Mouse (Mus musculus): Measurements from ENCODE around the gene Lonrf3. TPM values are rescaled to one million over a fixed set of nuclear protein-coding genes. Genes with fewer than 3 reads are reported as not detected.

The Lonrf3 gene
- polyA plus RNA-seq (2012; rRNA removed), result 7.7 and 10.4 TPM in 2 replicates

GRCm38 (mm10) chrX:36328271-36329039 lies at the start of gene Lonrf3:
Lonrf3 (plus strand) TSS chrX:36328353.
- Histone ChIP-seq H3K36me3 (ENCODE audit: control insufficient read depth, insufficient read depth, low read length) (no peaks in the 10 kb centered on the region), H3K27ac (ENCODE audit: control insufficient read depth, insufficient read depth, low read depth, low read length) (peak within 1 kb of the TSS; percentile 91), H3K27me3 (ENCODE audit: control insufficient read depth, insufficient read depth, low read length) (no peaks in the 10 kb centered on the region), H3K4me3 (ENCODE audit: control insufficient read depth, low read depth, low read length) (peak within 1 kb of the TSS; percentile 86), H3K4me1 (ENCODE audit: control insufficient read depth, insufficient read depth, low read length) (peaks cover 11% of the 10 kb centered on the region)
- TF ChIP-seq CTCF (IDR thresholded peaks at IDR 0.05; ENCODE audit: control insufficient read depth, insufficient read depth, insufficient replicate concordance, low read depth, low read length), result no peak
- TF ChIP-seq POLR2A (IDR thresholded peaks at IDR 0.05; ENCODE audit: control insufficient read depth, low read depth, low read length), result peak; percentile 86

GRCm38 (mm10) chrX:36278750-36279149 lies 49.4 kb upstream of the Lonrf3 start:
- TF ChIP-seq CTCF (IDR thresholded peaks at IDR 0.05; ENCODE audit: control insufficient read depth, insufficient read depth, insufficient replicate concordance, low read depth, low read length) (no peak), POLR2A (IDR thresholded peaks at IDR 0.05; ENCODE audit: control insufficient read depth, low read depth, low read length) (no peak)
- Histone ChIP-seq H3K36me3 (ENCODE audit: control insufficient read depth, insufficient read depth, low read length) (no peaks in the 10 kb centered on the region), H3K4me1 (ENCODE audit: control insufficient read depth, insufficient read depth, low read length) (no peaks in the 10 kb centered on the region), H3K27ac (ENCODE audit: control insufficient read depth, insufficient read depth, low read depth, low read length) (no peak overlapping the region), H3K4me3 (ENCODE audit: control insufficient read depth, low read depth, low read length) (no peak overlapping the region), H3K27me3 (ENCODE audit: control insufficient read depth, insufficient read depth, low read length) (no peaks in the 10 kb centered on the region)

GRCm38 (mm10) chrX:36311420-36311819 lies 16.7 kb upstream of the Lonrf3 start:
- no peak overlapping the region for H3K4me3 ChIP-seq (ENCODE audit: control insufficient read depth, low read depth, low read length)
- H3K4me1 ChIP-seq (ENCODE audit: control insufficient read depth, insufficient read depth, low read length), result no peaks in the 10 kb centered on the region
- H3K27me3 ChIP-seq (ENCODE audit: control insufficient read depth, insufficient read depth, low read length), result no peaks in the 10 kb centered on the region
- H3K27ac ChIP-seq (ENCODE audit: control insufficient read depth, insufficient read depth, low read depth, low read length), result no peak overlapping the region
- no peaks in the 10 kb centered on the region for H3K36me3 ChIP-seq (ENCODE audit: control insufficient read depth, insufficient read depth, low read length)
- TF ChIP-seq POLR2A (IDR thresholded peaks at IDR 0.05; ENCODE audit: control insufficient read depth, low read depth, low read length) (no peak), CTCF (IDR thresholded peaks at IDR 0.05; ENCODE audit: control insufficient read depth, insufficient read depth, insufficient replicate concordance, low read depth, low read length) (no peak)

GRCm38 (mm10) chrX:36327491-36328255 lies 480 bp upstream of the Lonrf3 start:
- H3K36me3 ChIP-seq (ENCODE audit: control insufficient read depth, insufficient read depth, low read length), result no peaks in the 10 kb centered on the region
- no peaks in the 10 kb centered on the region for H3K27me3 ChIP-seq (ENCODE audit: control insufficient read depth, insufficient read depth, low read length)
- H3K27ac ChIP-seq (ENCODE audit: control insufficient read depth, insufficient read depth, low read depth, low read length), result peak overlapping the region; percentile 90
- TF ChIP-seq POLR2A (IDR thresholded peaks at IDR 0.05; ENCODE audit: control insufficient read depth, low read depth, low read length) (no peak), CTCF (IDR thresholded peaks at IDR 0.05; ENCODE audit: control insufficient read depth, insufficient read depth, insufficient replicate concordance, low read depth, low read length) (no peak)
- H3K4me1 ChIP-seq (ENCODE audit: control insufficient read depth, insufficient read depth, low read length), result peaks cover 11% of the 10 kb centered on the region
- H3K4me3 ChIP-seq (ENCODE audit: control insufficient read depth, low read depth, low read length), result peak overlapping the region; percentile 86

GRCm38 (mm10) chrX:36329040-36329649 lies 992 bp downstream of the Lonrf3 start:
- Histone ChIP-seq H3K27me3 (ENCODE audit: control insufficient read depth, insufficient read depth, low read length) (no peaks in the 10 kb centered on the region), H3K36me3 (ENCODE audit: control insufficient read depth, insufficient read depth, low read length) (no peaks in the 10 kb centered on the region), H3K4me1 (ENCODE audit: control insufficient read depth, insufficient read depth, low read length) (peaks cover 11% of the 10 kb centered on the region)

GRCm38 (mm10) chrX:36329849-36330411 lies 1.8 kb downstream of the Lonrf3 start:
- H3K27me3 ChIP-seq (ENCODE audit: control insufficient read depth, insufficient read depth, low read length), result no peaks in the 10 kb centered on the region
- peaks cover 11% of the 10 kb centered on the region for H3K4me1 ChIP-seq (ENCODE audit: control insufficient read depth, insufficient read depth, low read length)
- TF ChIP-seq CTCF (IDR thresholded peaks at IDR 0.05; ENCODE audit: control insufficient read depth, insufficient read depth, insufficient replicate concordance, low read depth, low read length) (no peak), POLR2A (IDR thresholded peaks at IDR 0.05; ENCODE audit: control insufficient read depth, low read depth, low read length) (no peak)
- H3K4me3 ChIP-seq (ENCODE audit: control insufficient read depth, low read depth, low read length), result peak overlapping the region; percentile 59
- H3K36me3 ChIP-seq (ENCODE audit: control insufficient read depth, insufficient read depth, low read length), result no peaks in the 10 kb centered on the region
- H3K27ac ChIP-seq (ENCODE audit: control insufficient read depth, insufficient read depth, low read depth, low read length), result peak overlapping the region; percentile 85

More at GRCm38 (mm10) chrX:36329040-36329649, 992 bp downstream of the Lonrf3 start:
- TF ChIP-seq POLR2A (IDR thresholded peaks at IDR 0.05; ENCODE audit: control insufficient read depth, low read depth, low read length) (0 out of 2 replicates have a peak, but pooled peaks have one; percentile 6), CTCF (IDR thresholded peaks at IDR 0.05; ENCODE audit: control insufficient read depth, insufficient read depth, insufficient replicate concordance, low read depth, low read length) (no peak)
- peak overlapping the region; percentile 91 for H3K27ac ChIP-seq (ENCODE audit: control insufficient read depth, insufficient read depth, low read depth, low read length)
- peak overlapping the region; percentile 86 for H3K4me3 ChIP-seq (ENCODE audit: control insufficient read depth, low read depth, low read length)

All from testis, adult 2 months (tissue).